Mouse (Mus musculus) urinary bladder, postnatal 36 days (tissue): ENCODE results near the gene Vegfd.

Source experiments
- DNase-seq, 2 experiments: peaks; one replicate each; pipeline ENCODE4 v3.0.0; 2022; ENCODE audit warnings: low spot score in 2 of 2, mixed read lengths in 1 of 2

Vegfd gene

GRCm38 (mm10) chrX:164419471-164419939, 46.3 kb downstream of the Vegfd start, which contains the start of gene Piga:
Gene Piga, plus strand, starts transcription at chrX:164419787.
- DNase-seq, result peak; percentile 77 to 90

DNA sequence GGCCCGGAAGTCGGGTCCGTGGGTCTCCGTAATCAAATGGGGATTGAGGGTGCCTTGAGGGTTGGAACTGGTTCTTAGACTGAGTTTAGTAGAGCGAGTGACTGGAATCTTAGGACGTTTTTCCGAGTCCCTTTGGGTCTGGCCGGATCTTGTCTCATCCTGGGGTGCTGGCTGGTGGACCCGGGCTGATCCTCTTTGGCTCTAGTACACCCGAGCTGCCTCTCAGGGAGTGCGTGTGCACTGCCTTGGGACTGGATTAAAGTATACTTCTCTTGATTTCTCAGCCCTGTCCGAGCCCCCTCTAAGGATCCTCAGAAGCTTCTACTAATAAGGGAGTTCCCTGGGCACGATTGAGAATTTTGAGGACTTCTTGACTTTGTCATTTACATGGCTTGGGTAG, 46.8 kb downstream of the Vegfd start:
- DNase-seq, result no peak

- no peak for DNase-seq
Measured at GRCm38 (mm10) chrX:164420518-164420917, 47.3 kb downstream of the Vegfd start.

GRCm38 (mm10) chrX:164424821-164425220, 51.6 kb downstream of the Vegfd start:
- DNase-seq, result no peak

DNA sequence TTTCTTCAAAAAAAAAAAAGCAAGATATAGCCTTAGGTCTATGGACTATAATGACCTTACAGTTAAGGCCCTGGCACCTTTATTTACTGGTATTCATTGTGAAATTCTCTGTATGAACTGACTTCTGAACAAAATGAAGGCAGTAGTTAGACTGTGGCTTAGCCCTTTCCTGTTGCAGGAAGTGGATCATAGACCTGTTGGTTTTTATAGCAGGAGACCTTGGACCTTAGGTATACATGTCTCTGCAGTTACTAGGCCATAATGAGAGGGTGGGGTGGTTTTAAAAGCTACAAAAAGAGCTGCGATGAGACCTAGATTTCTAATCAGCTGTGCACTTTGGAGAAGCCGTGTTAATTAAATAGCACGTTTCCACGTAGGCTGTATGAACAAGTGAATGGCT, 54.1 kb downstream of the Vegfd start:
- no peak for DNase-seq

- no peak for DNase-seq
Measured at GRCm38 (mm10) chrX:164428224-164428623, 55.0 kb downstream of the Vegfd start.

GRCm38 (mm10) chrX:164430621-164431020, 57.4 kb downstream of the Vegfd start:
- no peak for DNase-seq

DNA sequence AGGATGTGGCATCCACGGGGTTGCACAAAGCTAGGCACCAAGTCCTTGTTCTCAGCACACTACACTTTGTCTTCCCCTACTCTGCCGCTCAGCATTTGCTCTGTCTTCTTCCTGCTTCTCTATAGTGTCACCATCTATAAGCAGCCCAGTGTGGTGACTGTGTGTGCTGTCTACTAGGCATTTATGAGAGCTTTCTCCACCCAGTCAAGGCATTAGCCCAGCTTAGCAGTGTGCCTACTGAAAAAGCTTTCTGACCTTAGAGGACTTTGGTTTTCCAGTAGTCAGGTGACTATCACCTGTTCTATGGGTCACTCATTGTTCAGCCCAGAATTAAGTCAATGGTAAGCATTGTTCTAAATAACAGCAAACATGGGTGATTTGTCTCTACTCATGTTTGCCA, 58.0 kb downstream of the Vegfd start:
- DNase-seq, result no peak

DNA sequence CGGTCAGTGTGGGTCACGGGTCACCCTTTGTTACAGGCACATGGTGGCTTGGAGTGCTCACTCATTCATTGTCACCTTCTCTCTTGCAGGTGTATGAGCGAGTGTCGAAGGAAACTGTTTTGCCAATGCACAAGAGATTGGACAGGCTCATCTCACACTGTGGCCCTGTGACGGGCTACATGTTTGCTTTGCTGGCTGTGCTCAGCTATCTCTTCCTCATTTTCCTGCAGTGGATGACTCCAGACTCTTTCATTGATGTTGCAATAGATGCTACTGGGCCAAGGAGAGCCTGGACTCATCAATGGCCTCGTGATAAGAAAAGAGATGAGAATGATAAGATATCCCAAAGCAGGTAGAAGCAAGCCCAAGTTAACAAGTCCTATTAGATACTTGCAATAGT, 58.4 kb downstream of the Vegfd start:
- no peak for DNase-seq

GRCm38 (mm10) chrX:164432682-164433081, 59.5 kb downstream of the Vegfd start:
- no peak for DNase-seq

- DNase-seq, result no peak
Measured at GRCm38 (mm10) chrX:164436709-164437108, 63.5 kb downstream of the Vegfd start, which contains the start of gene Asb11. Gene Asb11, plus strand, starts transcription at chrX:164436994.

DNA sequence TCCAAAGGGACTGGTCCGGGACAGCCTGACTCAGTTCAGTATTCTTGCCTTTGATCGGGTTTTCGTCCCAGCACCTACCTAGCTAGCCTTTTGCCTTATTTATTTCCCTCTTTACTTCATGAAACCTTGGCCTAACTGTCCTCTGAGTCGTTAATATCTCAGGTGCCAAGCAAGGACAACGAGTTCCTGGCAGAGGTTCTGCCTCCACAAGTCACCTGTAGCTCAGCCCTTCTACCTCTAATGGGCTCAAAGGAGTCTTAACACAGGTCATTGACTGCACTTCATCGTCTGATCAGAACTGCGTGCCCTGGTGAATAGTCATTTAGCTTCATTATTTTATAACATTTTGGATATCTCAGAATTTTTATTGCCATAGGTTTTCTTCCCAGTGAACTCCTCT, 66.3 kb downstream of the Vegfd start:
- no peak for DNase-seq

GRCm38 (mm10) chrX:164440140-164440539, 67.0 kb downstream of the Vegfd start:
- no peak for DNase-seq

GRCm38 (mm10) chrX:164440703-164441102, 67.5 kb downstream of the Vegfd start:
- DNase-seq, result no peak

DNA sequence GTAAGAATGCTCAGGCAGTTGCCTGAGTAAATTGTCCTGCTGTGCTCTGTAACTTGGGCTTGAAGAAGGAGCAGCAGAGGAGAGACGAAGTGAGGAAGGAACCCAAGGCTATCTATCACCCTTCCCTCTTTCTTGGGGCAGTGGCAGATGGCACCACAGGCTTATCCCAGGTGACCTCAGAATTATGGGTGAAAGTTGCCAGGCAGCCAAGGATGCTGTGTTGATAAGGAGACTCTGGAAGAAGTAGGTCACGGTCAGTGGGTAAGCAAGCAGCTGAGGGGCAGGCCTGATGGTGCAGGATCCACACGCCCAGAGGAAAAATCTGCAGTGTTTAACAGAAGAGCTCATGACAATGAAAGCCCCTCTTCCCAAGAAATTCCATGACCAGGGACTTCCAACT, 68.1 kb downstream of the Vegfd start:
- no peak for DNase-seq

GRCm38 (mm10) chrX:164445601-164446000, 72.4 kb downstream of the Vegfd start:
- DNase-seq, result no peak

DNA sequence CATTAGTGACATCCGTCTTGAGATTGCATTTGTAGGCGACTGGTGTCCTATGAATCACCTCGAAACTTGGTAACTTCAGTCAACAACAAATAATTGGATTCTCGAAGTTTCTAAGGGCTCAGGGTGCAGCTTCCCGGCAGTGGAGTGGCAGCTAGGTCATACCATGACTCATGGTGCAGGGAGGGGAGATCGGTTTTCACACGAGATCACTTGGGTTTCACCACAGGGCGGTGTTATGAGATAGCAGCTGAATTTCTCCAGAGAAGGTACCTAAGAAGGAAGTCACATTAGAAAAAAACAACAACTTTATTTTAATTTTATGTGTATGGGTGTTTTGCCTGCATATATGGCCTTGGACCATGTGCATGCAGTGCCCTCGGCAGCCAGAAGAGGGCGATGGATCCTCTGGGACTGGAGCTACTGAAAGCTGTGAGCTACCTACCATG, 73.0 kb downstream of the Vegfd start:
- peak in 1 of 2 experiments; percentile 2 for DNase-seq

GRCm38 (mm10) chrX:164446835-164447681, 73.9 kb downstream of the Vegfd start:
- DNase-seq, result no peak

GRCm38 (mm10) chrX:164447682-164448071, 74.5 kb downstream of the Vegfd start:
- DNase-seq, result no peak

GRCm38 (mm10) chrX:164449201-164449600, 76.0 kb downstream of the Vegfd start:
- DNase-seq, result peak in 1 of 2 experiments; percentile 2
